Mouse (Mus musculus) lung, embryonic 15.5 days (tissue): ENCODE measurements around the gene Trappc13. TPM values are rescaled to one million over a fixed set of nuclear protein-coding genes. Genes with fewer than 3 reads are reported as not detected.
A peak's percentile ranks its signal among the peaks of the same experiment; 100 is the strongest.
"Not testable (repeated sequence)": the region's sequence is repeated elsewhere in the genome, so short reads cannot be mapped to it uniquely, and the experiment has no call there.

Source experiments
- ATAC-seq: fragments of 200-750 bp; cut with Nextera tagmentation; 2 replicates; pipeline ENCODE4 v1.8.0; 2017; ENCODE audit warnings: moderate number of reproducible peaks, borderline replicate concordance; ENCODE audit not compliant: low FRiP score, low TSS enrichment; ENCODE audit errors: extremely low read depth
- H3K27ac ChIP-seq: fragments of 300-500 bp; sonication (generic); 2 replicates; pipeline ENCODE4 v1.5.1; 2015; ENCODE audit warnings: moderate library complexity, mild to moderate bottlenecking, inconsistent platforms
- H3K27me3 ChIP-seq: fragments of 300-500 bp; sonication (generic); 2 replicates; pipeline ENCODE4 v1.6.1; 2015; ENCODE audit warnings: inconsistent platforms
- H3K36me3 ChIP-seq: fragments of 300-500 bp; sonication (generic); 2 replicates; pipeline ENCODE4 v1.6.1; 2015; ENCODE audit warnings: inconsistent platforms
- H3K4me1 ChIP-seq: fragments of 300-500 bp; sonication (generic); 2 replicates; pipeline ENCODE4 v1.6.1; 2015; ENCODE audit warnings: inconsistent platforms
- H3K4me2 ChIP-seq: fragments of 300-500 bp; sonication (generic); 2 replicates; pipeline ENCODE4 v1.6.1; 2015; ENCODE audit warnings: inconsistent platforms, mild to moderate bottlenecking, moderate library complexity
- H3K4me3 ChIP-seq: fragments of 300-500 bp; sonication (generic); 2 replicates; pipeline ENCODE4 v1.5.1; 2015; ENCODE audit warnings: mild to moderate bottlenecking, inconsistent platforms
- H3K9ac ChIP-seq: fragments of 300-500 bp; sonication (generic); 2 replicates; pipeline ENCODE4 v1.6.1; 2015; ENCODE audit warnings: inconsistent platforms
- H3K9me3 ChIP-seq: fragments of 300-500 bp; sonication (generic); 2 replicates; pipeline ENCODE4 v1.6.1; 2016; ENCODE audit warnings: inconsistent platforms
- WGBS: fragments of 180-500 bp; shearing (Covaris S2); methylation state at CpG from one replicate; pipeline ENCODE4 v1.1.7; 2015; 5-methylcytosine and 5-hydroxymethylcytosine counted together
- polyA plus RNA-seq: library from polyadenylated mRNA; unstranded; fragments of >200 nt; fragmentation: Nextera tagmentation; extraction: Ambion mirVana; gene quantifications from 2 replicates; pipeline ENCODE4 v1.2.1, GENCODE M21; 2015

Trappc13 gene
- 57.5 and 63.8 TPM in 2 replicates for polyA plus RNA-seq

DNA sequence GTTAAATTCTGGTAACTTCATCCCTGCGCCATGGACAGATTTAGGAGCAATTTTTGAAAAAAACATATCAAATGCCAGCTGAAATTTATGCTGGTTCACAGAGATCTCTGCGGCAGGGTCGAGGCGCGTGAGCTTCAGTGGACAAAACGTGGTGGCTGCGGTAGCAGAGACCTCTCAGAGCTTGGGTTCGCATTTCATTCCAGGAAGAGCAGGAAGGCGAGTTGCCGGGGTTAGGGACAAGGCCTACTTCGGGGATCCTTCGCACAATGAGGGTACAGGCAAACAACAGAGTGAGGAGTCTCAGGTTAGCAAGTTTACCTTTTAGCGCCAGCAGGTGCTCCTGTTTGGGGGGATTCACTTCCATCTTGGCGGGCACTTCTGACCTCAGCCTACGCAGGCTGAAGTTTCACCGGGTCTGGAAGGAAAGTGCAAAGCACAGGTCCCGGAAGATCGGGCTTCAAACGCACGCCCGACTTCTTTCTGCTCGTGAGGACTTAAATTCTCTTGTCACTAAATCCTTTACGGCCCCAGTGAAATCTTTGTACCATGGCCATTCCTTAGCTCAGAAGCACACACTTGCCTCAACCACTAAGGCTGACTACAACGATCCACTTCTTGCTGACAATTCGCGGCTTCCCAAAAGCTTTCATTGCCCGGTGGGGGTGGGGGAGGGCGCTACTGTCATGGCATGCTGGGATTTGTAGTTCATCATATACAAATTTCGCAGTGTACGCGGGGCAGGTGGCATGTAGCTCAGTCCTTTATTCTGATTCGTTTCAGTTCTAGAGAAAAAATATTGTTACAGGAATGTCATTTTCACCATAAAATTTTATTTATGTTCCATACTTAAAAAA is at the start of gene Trappc13:
TSS of gene Trappc13 (minus strand) at position 674 of the 854 bp plus-strand sequence.
- Histone ChIP-seq H3K4me3 (peak within 1 kb of the TSS; percentile 98), H3K27me3 (no peaks in the 10 kb centered on the region), H3K36me3 (peaks cover 6% of the 10 kb centered on the region; the same call in 1 of the 2 replicates), H3K4me2 (peak within 1 kb of the TSS; percentile 71), H3K9me3 (no peaks in the 10 kb centered on the region), H3K27ac (peak within 1 kb of the TSS; percentile 82), H3K9ac (peak within 1 kb of the TSS; percentile 93), H3K4me1 (peaks cover 11% of the 10 kb centered on the region)
- peak; percentile 90 for ATAC-seq
- under 1% methylated on average over 32 of the region's 32 CpGs for WGBS

DNA sequence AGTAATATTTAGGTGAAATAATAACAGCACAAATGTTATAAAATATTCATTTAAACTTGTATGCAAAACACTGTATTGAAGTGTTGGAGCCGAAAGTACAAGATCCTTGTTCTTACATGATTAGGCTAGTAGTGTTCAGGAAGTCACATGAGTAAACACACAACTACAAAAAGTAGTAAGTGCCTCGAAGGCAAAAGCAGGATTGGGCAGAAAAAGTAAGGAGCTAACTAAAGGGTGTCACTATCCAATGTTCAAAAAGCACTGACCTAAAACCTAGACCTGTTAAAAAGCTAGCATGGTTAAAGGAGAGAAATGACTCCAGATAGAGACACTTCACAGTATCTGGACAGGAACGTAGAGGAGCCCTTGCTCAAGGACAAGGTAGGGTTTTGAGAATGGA is 49.2 kb upstream of the Trappc13 start:
- Histone ChIP-seq H3K9ac (peak overlapping the region; percentile 88), H3K27ac (no peak overlapping the region), H3K9me3 (no peaks in the 10 kb centered on the region), H3K4me3 (peak overlapping the region; percentile 93), H3K4me1 (peaks cover 13% of the 10 kb centered on the region), H3K4me2 (peak overlapping the region; percentile 58), H3K36me3 (0 out of 2 replicates have a peak, but pooled peaks cover 4% of the 10 kb centered on the region), H3K27me3 (no peaks in the 10 kb centered on the region)
- no peak for ATAC-seq
- WGBS, result 29% methylated on average over 3 of the region's 3 CpGs

DNA sequence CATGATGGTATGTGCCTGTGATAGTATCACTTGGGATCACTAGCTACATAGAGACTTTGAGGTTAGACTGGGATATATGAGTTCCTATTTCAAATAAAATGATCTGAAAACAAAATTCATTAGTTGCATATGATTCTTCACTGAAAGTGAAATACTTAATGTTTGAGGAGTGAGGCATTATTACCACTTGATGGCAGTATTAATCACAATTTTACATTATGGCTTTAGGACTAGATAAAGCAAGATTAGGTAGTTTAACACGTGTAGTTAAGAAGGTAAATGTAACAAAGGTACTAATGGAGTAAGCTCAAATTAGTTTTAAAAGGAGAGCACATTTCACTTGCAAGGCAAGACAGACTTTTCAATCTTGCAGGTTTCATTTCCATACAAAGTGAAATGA is 26.0 kb upstream of the Trappc13 start:
- Histone ChIP-seq H3K36me3 (peaks cover 34% of the 10 kb centered on the region), H3K27me3 (no peaks in the 10 kb centered on the region), H3K9ac (no peak overlapping the region), H3K9me3 (no peaks in the 10 kb centered on the region), H3K4me3 (no peak overlapping the region), H3K27ac (no peak overlapping the region), H3K4me1 (no peaks in the 10 kb centered on the region), H3K4me2 (no peak overlapping the region)
- ATAC-seq, result no peak
- WGBS, result 52% methylated on average over 1 of the region's 1 CpGs

DNA sequence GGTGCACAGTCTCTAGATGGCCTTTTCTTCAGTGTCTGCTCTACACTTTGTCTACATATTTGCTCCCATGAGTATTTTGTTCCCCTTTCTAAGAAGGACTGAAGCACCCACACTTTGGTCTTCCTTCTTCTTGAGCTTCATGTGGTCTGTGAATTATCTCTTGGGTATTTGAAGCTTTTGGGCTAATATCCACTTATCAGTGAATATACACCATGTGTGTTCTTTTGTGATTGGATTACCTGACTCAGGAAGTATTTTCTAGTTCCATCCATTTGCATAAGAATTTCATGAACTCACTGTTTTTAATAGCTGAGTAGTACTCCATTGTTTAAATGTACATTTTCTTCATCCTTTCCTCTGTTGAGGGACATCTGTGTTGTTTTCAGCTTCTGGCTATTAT is 17.6 kb upstream of the Trappc13 start:
- ATAC-seq, H3K27ac ChIP-seq, H3K4me3 ChIP-seq, H3K4me1 ChIP-seq, H3K9ac ChIP-seq, H3K27me3 ChIP-seq, H3K4me2 ChIP-seq, H3K9me3 ChIP-seq: not testable (repeated sequence)
- peaks cover 25% of the 10 kb centered on the region for H3K36me3 ChIP-seq

DNA sequence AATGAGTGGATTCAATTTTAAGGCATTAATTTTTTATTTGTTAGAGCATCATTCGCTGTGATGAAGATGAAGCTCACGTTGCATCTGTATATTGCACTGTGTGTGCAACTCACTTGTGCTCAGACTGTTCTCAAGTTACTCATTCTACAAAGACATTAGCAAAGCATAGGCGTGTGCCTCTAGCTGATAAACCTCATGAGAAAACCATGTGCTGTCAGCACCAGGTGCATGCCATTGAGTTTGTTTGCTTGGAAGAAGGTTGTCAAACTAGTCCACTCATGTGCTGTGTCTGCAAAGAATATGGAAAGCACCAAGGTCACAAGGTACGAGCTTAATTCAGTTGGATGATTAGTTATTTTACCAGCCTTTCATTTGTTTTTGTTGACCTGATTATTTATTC is 9.1 kb upstream of the Trappc13 start:
- ATAC-seq, result no peak
- Histone ChIP-seq H3K4me3 (no peak overlapping the region), H3K36me3 (peaks cover 34% of the 10 kb centered on the region), H3K4me2 (no peak overlapping the region), H3K9me3 (no peaks in the 10 kb centered on the region), H3K27ac (no peak overlapping the region), H3K27me3 (no peaks in the 10 kb centered on the region), H3K4me1 (no peaks in the 10 kb centered on the region), H3K9ac (no peak overlapping the region)
- WGBS, result 75% methylated on average over 4 of the region's 4 CpGs

DNA sequence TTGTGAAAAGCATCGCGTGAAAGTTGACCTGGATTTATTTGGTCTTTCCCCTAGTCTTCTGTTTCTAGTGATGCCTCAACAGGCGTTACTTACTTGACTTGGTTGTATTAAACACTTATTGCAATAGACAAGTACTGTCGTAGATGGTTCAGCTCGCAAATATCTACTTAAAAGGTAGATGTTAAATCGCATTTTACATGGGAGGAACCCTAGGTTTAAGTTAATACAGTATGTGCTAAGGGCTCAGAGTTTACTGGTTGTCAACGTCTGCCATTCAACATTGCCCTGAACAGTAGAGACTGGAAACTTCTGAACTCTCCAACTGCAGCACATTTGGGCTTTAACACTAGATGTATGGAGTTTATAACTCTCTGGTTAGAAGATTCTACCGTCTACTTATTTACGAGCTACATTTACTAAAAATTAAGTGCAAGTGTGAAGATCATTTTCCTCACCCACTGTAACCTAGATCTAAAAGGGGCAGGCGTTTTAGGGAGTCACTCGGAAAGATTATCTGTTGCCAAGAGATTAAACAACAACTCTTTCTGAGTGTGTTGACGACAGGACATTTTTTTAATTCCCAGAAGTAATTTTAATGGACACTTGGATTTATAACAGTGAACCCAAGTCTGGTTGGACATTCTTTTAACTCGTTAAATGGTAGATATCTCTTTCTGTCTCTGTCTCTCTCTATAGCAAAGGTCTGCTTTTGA is 1.1 kb upstream of the Trappc13 start:
- no peaks in the 10 kb centered on the region for H3K27me3 ChIP-seq
- H3K27ac ChIP-seq, result peak overlapping the region; percentile 81; the same call in 1 of the 2 replicates
- no peaks in the 10 kb centered on the region for H3K9me3 ChIP-seq
- peak overlapping the region; percentile 93 for H3K9ac ChIP-seq
- H3K4me1 ChIP-seq, result peaks cover 11% of the 10 kb centered on the region
- peak overlapping the region; percentile 98 for H3K4me3 ChIP-seq
- 10% methylated on average over 13 of the region's 13 CpGs for WGBS
- H3K36me3 ChIP-seq, result peaks cover 15% of the 10 kb centered on the region
- no peak for ATAC-seq
- H3K4me2 ChIP-seq, result peak overlapping the region; percentile 54

DNA sequence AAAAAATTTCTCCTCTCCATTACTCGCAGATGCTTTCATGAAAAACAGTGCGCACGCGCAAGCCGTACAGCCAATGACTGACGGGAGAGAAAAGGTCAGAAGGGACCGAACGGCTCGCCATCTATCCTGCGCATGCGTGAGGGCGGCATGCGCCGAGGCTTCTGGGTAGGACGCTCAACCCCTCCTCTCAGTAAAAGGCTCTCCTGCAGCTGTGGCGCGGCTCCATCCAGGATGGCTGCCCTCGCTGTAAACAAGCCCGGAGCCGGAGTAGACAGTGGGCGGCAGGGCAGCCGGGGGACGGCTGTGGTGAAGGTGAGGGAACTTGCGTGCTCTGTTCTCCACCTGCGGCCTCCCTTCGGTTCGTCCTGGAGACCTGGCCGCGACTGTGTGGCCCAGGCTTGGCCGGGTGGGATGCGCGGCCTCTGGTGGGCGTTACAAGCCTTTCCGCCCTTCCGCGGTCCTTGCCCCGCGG is 417 bp upstream of the Trappc13 start, which contains the start of gene Trim23:
TSS of gene Trim23 (plus strand) at position 148 of the 472 bp plus-strand sequence.
- peak within 1 kb of the TSS; percentile 98 for H3K4me3 ChIP-seq
- peak within 1 kb of the TSS; percentile 71 for H3K4me2 ChIP-seq
- peak; percentile 99 for ATAC-seq
- H3K9ac ChIP-seq, result peak within 1 kb of the TSS; percentile 93
- peaks cover 11% of the 10 kb centered on the region for H3K4me1 ChIP-seq
- peaks cover 10% of the 10 kb centered on the region for H3K36me3 ChIP-seq
- H3K27ac ChIP-seq, result peak within 1 kb of the TSS; percentile 82
- no peaks in the 10 kb centered on the region for H3K9me3 ChIP-seq
- no peaks in the 10 kb centered on the region for H3K27me3 ChIP-seq
- WGBS, result 0% methylated on average over 38 of the region's 38 CpGs

DNA sequence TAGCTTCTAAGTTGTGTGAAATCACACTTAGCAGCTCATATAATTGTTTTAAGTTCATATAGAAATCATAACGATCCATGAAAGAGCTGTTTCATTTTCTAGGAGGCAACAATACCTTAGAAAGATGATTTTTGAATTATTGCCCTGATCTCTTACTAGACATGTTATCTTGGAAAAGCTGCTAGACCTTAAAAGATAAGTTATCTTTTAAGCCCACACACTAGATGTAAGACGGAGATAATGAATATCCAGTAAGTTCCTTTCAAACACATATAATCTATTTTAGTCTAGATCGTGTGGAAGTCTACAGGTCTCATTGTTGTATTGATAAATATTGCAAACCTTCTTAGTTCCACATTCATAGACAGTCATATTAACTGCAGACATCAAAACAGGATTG is 1.4 kb downstream of the Trappc13 start:
- peak overlapping the region; percentile 98 for H3K4me3 ChIP-seq
- peak overlapping the region; percentile 34; the same call in 1 of the 2 replicates for H3K9ac ChIP-seq
- H3K27me3 ChIP-seq, result no peaks in the 10 kb centered on the region
- WGBS, result 45% methylated on average over 3 of the region's 3 CpGs
- peak overlapping the region; percentile 71 for H3K4me2 ChIP-seq
- ATAC-seq, result no peak
- H3K27ac ChIP-seq, result no peak overlapping the region
- H3K36me3 ChIP-seq, result peaks cover 6% of the 10 kb centered on the region; the same call in 1 of the 2 replicates
- peaks cover 11% of the 10 kb centered on the region for H3K4me1 ChIP-seq
- no peaks in the 10 kb centered on the region for H3K9me3 ChIP-seq

DNA sequence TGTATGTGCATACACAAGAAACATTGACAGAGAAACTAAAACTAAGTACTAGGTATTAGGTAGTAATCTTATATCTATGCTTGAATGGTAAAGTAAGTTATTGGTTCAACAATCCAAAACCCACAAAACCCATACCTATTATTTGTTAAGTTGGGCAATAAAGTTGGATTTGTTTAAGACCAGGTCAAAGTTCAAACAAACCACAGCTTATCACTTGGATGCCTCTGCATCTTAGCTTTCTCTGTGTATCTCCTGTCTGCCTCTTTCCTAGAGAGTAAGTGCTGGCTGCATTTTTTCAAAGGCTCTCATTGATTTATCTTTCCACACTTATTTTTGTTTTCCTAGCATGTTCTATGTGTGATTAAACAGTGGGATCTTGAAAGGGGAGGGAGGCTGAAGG is 5.8 kb downstream of the Trappc13 start:
- Histone ChIP-seq H3K36me3 (peaks cover 12% of the 10 kb centered on the region), H3K9me3 (no peaks in the 10 kb centered on the region), H3K27me3 (no peaks in the 10 kb centered on the region), H3K4me1 (peaks cover 7% of the 10 kb centered on the region), H3K4me3 (no peak overlapping the region), H3K4me2 (no peak overlapping the region), H3K9ac (no peak overlapping the region), H3K27ac (no peak overlapping the region)
- ATAC-seq, result no peak

DNA sequence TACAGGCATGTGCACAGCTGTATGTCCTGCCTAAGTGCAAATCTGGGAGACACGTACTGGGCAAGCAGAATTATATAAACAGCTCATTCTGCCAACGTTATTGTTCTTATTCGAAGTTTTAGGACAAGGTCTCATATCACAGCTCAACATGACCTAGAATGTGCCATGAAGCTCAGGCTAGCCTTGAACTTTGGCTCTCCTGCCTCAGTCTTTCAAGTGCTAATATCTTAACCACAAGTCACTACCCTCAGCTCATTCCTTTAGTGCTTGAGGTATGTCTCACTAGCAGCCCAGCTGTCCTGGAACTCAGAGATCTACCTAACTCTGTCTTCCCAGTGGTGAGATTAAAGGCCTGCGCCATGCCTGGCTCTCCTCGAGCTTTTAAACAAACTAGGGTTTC is 6.6 kb downstream of the Trappc13 start:
- Histone ChIP-seq H3K4me2 (no peak overlapping the region), H3K4me1 (peaks cover 3% of the 10 kb centered on the region; the same call in 1 of the 2 replicates), H3K27ac (no peak overlapping the region), H3K36me3 (peaks cover 15% of the 10 kb centered on the region), H3K27me3 (no peaks in the 10 kb centered on the region), H3K9ac (no peak overlapping the region), H3K9me3 (no peaks in the 10 kb centered on the region), H3K4me3 (no peak overlapping the region)
- 76% methylated on average over 5 of the region's 5 CpGs for WGBS
- ATAC-seq, result no peak

DNA sequence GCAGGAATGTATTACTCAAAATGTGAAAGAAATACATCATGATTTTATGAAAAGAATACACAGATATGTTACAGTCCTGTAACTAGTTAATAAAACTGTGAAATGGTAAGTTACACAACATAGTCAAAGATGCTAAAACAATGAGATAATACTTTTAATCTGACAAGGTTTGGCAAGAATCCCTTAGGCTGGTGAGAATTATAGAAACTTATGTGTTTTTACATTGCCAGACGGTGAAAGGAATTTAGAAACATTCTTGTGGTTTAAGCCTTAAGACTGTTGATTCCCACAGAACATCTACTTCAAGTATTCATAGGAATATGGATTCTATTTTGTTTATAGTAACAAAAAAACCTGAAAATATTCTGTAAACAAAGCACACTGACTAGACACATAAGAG is 22.6 kb downstream of the Trappc13 start:
- H3K9me3 ChIP-seq, result no peaks in the 10 kb centered on the region
- peaks cover 27% of the 10 kb centered on the region for H3K36me3 ChIP-seq
- no peak overlapping the region for H3K4me2 ChIP-seq

DNA sequence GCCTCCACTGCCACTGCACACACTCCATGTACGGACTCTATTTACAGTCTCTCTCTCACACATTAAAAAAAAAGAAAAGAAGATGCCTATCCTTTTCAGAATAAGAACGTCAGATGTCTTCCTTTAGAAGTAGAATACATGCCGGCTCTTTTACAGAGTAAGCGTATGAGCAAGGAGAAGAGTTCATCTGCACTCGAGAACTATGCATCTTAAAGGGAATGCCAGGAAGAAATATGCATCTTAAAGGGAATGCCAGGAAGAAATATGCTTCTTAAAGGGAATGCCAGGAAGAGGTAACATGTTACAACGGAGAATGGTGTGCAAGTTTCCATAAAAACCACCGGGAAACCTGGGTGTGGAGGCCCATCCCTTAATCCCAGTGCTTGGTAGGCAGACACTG is 23.2 kb downstream of the Trappc13 start:
- H3K27ac ChIP-seq, result no peak overlapping the region
- H3K27me3 ChIP-seq, result no peaks in the 10 kb centered on the region
- H3K4me3 ChIP-seq, result no peak overlapping the region
- WGBS, result 84% methylated on average over 7 of the region's 7 CpGs
- H3K9ac ChIP-seq, result no peak overlapping the region
- no peak for ATAC-seq
- H3K9me3 ChIP-seq, result no peaks in the 10 kb centered on the region
- no peaks in the 10 kb centered on the region for H3K4me1 ChIP-seq
- H3K36me3 ChIP-seq, result peaks cover 23% of the 10 kb centered on the region
- H3K4me2 ChIP-seq, result no peak overlapping the region

More for the DNA sequence above, 22.6 kb downstream of the Trappc13 start:
- ATAC-seq, result no peak
- Histone ChIP-seq H3K4me1 (no peaks in the 10 kb centered on the region), H3K27me3 (no peaks in the 10 kb centered on the region), H3K9ac (no peak overlapping the region), H3K4me3 (no peak overlapping the region), H3K27ac (no peak overlapping the region)
- 63% methylated on average over 1 of the region's 1 CpGs for WGBS
